Mouse (Mus musculus): ENCODE results near the gene Trim14.

DNA sequence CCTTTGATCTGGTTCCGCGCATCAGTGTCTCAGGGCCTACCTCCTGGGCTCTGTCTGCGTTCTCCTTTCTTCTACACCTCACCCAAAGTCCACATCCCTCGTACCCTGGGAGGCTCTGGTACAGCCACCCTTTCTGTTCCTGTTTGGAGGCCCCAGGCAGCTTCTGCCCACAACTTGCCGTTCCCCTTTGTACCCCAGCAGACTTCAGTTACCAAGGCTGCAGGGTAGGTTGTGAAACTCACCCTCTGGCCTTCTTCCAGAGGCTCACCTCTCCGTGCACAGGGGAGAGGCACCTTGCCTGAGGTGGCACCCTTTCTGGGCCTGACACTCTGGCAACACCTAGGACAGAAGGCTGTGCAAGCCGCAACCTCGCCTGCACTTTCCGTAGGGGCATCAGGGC lies 19.8 kb upstream of the Trim14 start:
- TF ChIP-seq MYOG (IDR thresholded peaks at IDR 0.05; ENCODE audit: control insufficient read depth in 1 of 3, insufficient read depth in 1 of 3, insufficient read length in 2 of 3, low read depth in 2 of 3): no peak
- no peak for TF ChIP-seq REST (IDR thresholded peaks at IDR 0.05; ENCODE audit: insufficient read depth, insufficient read length)
- TF ChIP-seq POLR2AphosphoS2 (IDR thresholded peaks at IDR 0.05; ENCODE audit: insufficient read length, low read depth): no peak
- no peak for TF ChIP-seq POLR2A (IDR thresholded peaks at IDR 0.05; ENCODE audit: insufficient read length, low read depth)
- TF ChIP-seq CEBPB (IDR thresholded peaks at IDR 0.05; ENCODE audit: insufficient read depth, poor library complexity, severe bottlenecking): no peak
- no peak for TF ChIP-seq SRF (IDR thresholded peaks at IDR 0.05; ENCODE audit: control insufficient read depth, insufficient read length, low read depth)
- no peak for TF ChIP-seq TCF12 (IDR thresholded peaks at IDR 0.05; ENCODE audit: insufficient read depth, poor library complexity, severe bottlenecking)
